Mouse (Mus musculus) thymus, adult 18-20 months (tissue): ENCODE measurements around the gene Atp11a.

ENCODE experiments used
- DNase-seq, 2 experiments: peaks; one replicate each; pipeline ENCODE4 v3.0.0; 2022; ENCODE audit warnings: mixed read lengths in 2 of 2

Gene Atp11a

GRCm38 (mm10) chr8:12874971-12875370, 118.2 kb downstream of the Atp11a start:
- DNase-seq: no peak

- no peak for DNase-seq
Observed at GRCm38 (mm10) chr8:12877126-12877525, 120.3 kb downstream of the Atp11a start.

DNA sequence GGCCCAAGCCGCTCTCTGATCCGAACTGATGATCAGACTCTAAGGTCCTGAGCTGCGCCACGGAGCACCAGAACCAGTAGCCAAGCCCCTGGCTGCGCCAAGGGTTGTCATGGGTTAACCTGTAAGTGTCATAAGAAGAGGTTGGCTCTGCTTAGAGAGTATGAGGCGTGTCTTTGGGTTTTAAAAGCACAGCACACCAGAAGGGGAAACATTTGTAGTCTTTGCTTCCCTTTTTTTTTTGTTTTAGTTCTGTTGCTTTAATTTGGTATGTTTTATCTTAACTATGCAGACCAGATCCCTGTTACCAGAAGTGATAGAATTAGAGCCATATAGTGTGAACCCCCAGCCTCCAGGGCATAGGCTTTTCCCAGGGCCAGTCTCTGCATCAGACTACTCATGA, 123.3 kb downstream of the Atp11a start:
- DNase-seq: no peak

DNA sequence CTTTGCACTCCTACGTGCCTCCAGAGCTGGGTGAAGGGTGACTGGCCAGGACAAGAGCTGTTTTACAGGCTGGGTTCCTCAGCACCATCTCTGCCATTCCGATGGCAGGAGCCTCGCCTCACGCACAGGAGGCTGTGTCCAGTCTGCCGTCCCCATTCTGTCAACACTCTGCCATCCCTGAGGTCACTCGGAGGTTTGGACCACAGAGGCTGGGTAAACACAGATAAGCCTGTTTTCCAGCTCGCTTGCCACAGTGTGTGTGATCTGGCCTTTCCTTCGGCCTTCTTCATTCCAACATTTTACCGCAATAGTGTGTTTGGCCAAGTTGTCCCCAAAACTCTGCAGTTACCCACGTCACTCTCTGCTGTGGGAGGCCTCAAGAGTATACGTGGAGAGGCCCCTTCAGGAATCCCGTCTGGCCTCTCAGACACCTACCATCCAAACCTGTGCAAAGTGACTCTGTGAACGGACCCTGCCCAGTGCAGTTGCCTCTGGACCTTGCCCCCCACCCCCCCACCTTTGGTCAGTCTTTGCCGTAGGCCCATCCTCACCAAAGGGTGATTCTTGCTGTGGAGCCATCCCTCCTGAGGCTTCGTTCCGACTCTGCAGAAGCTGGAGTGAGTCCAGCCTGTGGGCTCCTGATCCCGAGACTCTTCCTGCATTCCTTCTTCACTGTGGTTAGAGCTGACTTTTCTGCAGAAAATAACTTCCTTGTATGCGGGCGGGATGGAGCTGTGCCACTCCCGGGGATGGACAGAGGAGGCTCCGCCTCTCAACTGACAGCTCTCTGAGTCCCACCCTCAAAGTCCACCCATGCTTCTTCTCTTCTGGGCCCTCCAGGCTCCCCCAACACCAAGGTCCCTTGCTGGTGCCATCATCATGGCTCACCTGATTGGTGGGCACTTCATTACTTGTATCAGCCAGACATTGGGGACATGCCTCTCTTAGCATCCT, 126.5 kb downstream of the Atp11a start:
- no peak for DNase-seq

- no peak for DNase-seq
Observed at GRCm38 (mm10) chr8:12887772-12888435, 131.1 kb downstream of the Atp11a start.

DNA sequence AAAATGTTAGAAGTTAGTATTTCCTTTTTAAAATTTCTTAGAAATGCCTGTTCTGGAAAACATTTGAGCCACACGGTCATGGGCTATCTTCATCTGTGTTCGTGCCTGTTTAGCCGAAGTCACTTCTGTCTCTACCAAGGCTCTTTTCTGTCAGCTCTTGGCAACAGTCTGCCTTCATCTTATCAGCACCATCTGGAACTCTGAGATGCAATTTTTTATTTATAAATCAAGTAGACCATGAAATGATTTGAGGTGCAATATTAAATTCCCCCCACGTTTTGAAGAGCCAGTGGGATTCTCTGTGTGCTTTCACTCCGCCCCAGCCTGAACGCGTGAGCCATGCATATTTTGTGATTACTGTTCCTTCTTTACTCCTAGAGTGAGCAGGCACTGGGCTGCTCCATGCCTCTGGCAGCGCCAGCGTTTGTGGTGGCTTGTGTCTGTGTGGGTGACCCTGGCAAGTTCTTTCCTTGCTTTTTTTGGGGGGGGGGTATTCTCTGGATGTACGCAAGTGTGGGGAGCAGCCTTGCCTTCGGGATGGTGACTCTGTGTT, 132.3 kb downstream of the Atp11a start:
- DNase-seq: no peak

GRCm38 (mm10) chr8:12892882-12893446, 136.2 kb downstream of the Atp11a start:
- DNase-seq: no peak

DNA sequence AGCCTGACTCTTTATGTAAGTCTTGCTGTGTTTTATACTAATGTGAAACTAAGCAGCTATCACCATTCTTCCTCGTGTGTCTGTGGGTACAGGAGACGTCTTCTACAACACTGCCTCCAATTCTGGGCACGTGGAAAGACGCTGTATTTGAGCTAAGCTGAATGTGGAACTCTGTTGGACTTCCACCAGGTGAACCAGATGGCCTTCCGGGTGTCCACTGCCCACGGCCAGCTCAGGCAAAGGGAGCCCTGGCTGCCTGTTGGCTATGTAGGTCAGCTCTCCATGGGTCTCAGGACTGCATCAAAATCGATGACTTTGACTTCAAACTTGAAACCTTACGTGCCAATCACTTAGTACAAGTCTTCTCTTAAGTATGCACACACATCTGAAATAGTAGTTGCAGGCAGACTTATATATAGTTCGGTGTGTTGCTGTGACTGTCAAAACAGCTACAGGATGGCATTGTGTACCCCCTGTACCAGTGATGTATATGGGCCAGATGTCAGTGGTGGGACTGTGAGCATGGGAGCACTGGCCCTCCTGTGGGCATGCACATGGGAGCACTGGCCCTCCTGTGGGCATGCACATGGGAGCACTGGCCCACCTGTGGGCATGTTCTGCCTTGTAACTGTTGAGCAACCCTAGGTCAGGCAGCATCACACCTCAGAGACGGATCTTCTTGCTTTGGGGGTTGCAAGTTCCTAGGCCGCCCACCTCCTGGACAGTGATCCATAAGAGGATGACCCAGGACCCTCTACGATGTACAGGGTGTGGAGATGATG, 137.2 kb downstream of the Atp11a start:
- no peak for DNase-seq

- DNase-seq: no peak
Observed at GRCm38 (mm10) chr8:12894783-12895534, 138.1 kb downstream of the Atp11a start.

GRCm38 (mm10) chr8:12895535-12896150, 138.8 kb downstream of the Atp11a start:
- DNase-seq: no peak

DNA sequence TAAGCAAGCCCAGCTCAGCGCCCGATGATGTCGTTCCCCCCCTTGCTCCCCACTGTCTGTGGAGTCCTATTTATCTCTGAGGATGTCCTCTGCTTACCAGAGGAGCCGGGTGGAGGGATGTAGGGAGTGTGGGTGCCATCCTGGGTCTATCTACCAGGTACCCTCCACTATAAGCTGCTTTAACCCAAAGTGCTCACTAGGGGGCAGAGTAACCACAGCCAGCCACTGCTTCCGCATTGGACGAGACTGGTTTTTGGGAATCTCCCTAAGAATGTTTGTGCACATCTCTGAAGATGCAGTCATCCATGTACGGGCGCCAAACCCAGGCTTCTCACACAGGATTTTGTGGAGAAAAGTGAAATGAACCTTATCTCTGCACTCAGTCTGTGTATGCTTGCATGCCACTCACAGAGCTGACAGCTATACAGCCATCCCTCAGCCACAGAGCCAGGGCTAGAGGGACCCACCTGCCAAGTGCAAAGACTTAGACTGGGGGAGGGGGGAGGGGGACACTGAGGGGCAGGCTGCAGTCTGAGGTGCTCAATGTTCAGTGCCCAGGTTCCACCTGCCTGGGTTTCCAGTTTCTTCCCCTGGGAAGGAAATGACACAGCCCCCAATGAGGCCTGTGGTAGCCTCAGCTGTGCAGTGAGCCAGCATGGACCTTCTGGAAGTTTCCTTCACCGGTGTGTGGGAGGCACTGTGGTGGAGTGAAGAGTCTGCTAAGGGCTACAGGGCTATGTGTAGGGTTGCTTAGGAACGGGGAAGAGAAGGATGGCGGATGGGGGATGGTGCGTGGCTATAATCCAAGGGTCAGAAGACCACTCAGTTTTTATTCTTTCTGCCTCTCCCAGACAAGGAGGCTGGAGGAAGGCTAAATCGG, 139.9 kb downstream of the Atp11a start:
- no peak for DNase-seq

DNA sequence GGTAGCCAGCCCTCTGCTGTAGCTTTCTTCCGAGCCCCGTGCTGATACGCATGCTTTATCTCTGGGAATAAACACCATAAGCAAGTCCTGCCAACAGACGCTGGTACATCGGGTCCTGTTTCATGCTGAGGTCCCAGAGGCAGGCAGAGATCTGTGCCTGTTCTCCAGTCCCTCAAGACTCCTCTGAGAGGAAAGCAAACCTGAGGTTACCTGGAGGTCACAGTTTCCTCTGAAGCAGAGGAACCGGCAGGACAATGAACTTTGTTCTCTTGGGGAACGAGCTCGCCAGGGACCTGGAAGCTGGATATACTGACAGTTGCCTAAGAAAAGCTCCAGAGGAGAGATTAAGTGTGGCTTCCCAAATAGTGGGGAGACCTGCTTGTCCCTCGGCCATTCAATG, 141.0 kb downstream of the Atp11a start:
- no peak for DNase-seq

DNA sequence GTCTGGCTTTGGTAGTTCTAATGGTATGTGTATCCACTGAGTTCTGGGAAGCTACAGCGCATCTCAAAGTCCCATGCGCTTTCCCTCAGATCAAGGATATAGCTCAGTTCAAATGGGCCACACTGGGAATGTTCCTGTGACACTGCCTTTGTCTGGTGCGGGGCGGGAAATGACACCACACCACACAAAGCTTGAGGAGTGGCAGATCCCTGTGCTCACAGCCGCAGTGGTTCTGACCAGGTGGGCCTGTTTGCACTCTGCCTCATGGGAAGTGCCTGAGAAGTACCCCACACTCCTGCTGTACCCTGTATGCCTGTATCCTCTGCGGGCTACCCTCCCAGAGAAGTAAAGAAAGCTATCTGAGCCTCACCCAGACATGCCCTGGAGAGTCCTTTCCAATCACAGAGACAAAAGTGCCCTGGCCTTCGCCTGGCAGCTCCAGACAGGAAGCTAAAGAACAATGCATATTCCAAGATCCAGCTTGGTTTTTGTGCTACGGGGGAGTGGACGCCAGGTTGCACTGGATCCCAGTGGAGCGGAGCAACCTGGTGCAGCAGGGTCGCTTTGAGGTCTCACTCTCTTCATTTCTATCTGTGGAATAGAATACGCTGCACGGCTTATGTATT, 147.1 kb downstream of the Atp11a start:
- DNase-seq: no peak

- DNase-seq: no peak
Observed at GRCm38 (mm10) chr8:12905122-12905521, 148.3 kb downstream of the Atp11a start.

DNA sequence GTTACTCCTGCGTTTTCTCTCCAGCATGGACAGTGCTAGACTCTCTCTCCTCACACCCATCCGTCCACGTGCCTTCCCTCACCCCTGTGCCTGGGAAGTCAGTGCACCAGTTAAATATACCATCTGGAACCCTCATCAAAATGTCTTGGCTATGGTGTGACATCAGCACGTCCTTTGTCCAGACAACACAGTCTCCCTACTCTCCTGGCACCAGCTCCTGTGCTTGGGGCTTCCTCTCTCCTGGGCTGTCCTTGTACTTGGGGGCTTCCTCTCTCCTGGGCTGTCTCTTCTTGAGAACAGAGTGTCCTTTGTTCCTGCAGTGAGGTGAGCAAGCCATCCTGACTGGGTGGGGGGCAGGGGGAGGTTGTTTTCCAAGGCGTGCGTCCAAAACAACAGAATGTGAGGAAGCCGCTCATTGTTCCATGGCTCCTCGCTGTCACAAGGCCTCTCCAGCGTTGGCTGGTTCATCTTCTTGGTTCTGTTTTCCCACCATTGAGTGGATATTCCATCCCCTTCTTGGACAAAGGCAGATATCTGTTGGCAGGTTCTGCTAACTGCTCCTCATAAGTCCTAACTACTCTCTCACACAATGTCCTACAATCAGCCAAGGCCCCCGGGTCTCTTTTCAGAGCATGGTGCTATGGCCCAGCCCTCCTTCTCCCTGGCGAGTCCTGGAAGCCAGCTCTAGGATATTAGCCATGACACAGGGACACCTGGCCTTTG, 148.9 kb downstream of the Atp11a start:
- no peak for DNase-seq

DNA sequence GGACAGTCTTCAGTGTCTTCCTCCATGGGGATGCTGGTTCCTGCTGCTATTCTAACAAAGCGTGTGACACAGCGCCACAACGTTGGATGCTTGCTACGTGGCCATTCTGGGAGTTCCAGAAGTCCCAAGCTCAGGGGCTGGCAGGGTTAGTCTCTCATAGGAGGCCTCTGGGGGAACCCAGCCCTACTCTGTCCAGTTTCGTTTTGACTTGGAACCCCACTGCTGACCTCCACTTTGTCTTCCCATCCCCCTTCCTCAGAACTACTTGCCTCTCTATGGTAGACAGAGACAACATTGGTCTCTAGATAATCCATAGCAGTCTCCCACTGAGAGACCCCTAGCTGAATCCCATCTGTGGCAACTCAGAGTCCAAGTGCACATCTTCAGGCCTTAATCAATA, 149.8 kb downstream of the Atp11a start:
- DNase-seq: no peak

DNA sequence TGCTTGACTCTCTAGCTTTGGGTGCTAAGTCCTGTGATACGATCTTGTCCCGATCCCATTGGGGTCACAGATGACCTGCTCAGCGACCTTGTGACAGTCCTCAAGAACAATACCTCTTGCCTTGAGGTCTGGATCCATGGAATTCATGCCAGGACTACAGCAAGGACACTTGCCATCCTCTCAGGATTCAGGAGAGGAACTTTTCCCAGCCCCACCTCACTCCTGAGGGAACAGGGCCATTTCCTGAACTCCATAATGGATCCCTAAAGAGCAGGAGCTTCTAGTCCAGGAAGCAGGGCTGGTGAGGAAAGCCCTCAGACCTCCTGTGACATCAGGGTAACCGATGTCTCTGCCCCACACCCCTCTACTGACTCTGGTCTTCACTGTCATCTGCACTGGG, 150.9 kb downstream of the Atp11a start:
- no peak for DNase-seq

DNA sequence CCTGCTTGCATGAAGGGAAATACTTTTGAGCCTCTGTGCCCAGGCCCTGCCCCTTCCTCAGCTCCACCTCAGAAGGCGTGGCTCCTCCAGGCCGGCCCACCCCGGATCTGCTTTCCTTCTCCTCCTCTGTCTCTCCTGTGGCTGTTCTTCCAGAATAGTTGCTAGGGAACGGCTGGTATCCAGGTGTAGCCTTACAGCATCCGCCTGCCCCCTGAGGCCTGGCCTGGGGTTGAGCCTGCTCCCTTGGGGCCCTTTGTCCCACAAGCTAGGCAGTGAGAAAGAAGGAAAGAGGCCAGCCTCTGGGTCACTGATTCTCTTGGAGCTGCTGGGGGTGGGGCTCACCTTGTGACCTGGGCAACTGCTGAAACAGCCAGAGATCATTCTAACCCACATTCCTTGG, 155.2 kb downstream of the Atp11a start:
- DNase-seq: no peak
